Mouse (Mus musculus) embryonic fibroblast, embryonic 13.5 days (primary cell): Measurements from ENCODE around the gene Ttc39a. TPM values are rescaled to one million over a fixed set of nuclear protein-coding genes. Genes with fewer than 3 reads are reported as not detected.

Experiments used
- H3K27ac ChIP-seq: 2 replicates; pipeline ENCODE4 v1.5.1; 2012; ENCODE audit warnings: low read length, control low read depth, inconsistent platforms; ENCODE audit not compliant: insufficient read depth
- H3K4me1 ChIP-seq: 2 replicates; pipeline ENCODE4 v1.6.1; 2011; ENCODE audit warnings: low read length; ENCODE audit not compliant: control insufficient read depth, insufficient read depth
- H3K4me3 ChIP-seq: 2 replicates; pipeline ENCODE4 v1.5.1; 2011; ENCODE audit warnings: mild to moderate bottlenecking, control low read depth, low read length; ENCODE audit not compliant: insufficient read depth
- CTCF ChIP-seq: IDR thresholded peaks from 2 replicates; pipeline ENCODE4 v1.5.1; 2011; ENCODE audit warnings: mild to moderate bottlenecking, control low read depth, low read length, moderate library complexity, borderline replicate concordance; ENCODE audit not compliant: insufficient read depth
- POLR2A ChIP-seq: IDR thresholded peaks from 2 replicates; pipeline ENCODE4 v1.6.1; 2011; ENCODE audit warnings: low read depth, mild to moderate bottlenecking, control low read depth, low read length, moderate library complexity
- polyA plus RNA-seq: library from polyadenylated mRNA; stranded (reverse); fragments of >200 nt; gene quantifications from 2 replicates; pipeline ENCODE4 v1.2.4, GENCODE M21; 2011; ENCODE audit warnings: low read depth; ENCODE audit not compliant: missing spikeins, insufficient read length

Ttc39a gene
- polyA plus RNA-seq, 1 experiment = 2.7 TPM

DNA sequence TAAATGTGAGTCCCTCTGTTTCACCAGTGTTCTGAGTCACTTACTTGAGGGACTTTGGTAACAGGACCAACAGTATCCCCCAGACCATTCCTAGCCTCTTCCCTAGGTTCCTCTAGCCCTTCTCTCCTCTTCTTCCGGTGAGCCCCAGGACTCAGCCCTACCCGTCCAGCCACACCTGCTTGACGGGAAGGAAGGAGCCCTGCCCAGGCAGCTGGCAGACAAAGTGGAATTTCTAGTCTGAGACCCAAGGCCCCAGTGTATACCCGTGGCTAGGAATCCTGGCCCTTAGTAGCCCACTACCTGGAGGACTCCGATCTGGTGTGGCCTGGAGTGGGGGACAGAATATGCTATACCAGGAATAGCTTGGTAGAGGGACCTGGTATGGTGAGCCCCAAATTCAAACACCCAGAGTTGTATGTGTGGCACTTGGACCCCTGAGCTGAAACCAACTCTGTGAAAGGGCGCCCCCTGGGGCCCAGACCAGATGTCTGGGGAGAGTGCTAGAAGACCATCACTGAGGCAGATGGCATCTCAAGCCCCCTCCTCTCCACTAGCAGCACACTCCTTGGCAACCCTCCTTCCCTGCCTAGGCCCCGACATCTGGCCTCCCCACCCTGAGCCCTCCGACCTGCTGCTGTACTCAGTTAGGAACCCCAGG lies 13.8 kb downstream of the Ttc39a start:
- H3K4me1 ChIP-seq = no peaks in the 10 kb centered on the region
- no peak for TF ChIP-seq POLR2A
- TF ChIP-seq CTCF = no peak
- no peak overlapping the region for H3K27ac ChIP-seq
- no peak overlapping the region for H3K4me3 ChIP-seq

DNA sequence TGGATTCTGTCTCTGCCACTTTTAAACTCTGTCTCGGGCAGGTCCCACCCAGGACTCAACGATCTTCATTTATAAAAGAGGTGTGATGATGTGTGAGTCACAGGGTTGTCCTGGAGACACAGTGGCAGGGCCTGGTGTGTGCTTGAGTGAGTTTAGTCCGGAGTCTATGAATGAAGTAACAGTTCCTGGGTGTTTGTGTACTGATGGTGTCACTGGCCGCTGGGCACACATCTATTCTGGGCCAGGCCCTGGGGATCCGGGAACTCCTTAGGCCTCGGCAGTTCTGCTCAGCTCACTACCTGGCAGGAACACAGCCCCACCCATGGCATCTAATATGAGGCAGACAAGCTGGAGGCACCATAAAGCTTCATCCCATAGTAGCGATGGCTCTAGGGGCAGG lies 15.2 kb downstream of the Ttc39a start:
- TF ChIP-seq POLR2A (no peak), CTCF (no peak)
- H3K4me3 ChIP-seq = no peak overlapping the region
- H3K4me1 ChIP-seq = no peaks in the 10 kb centered on the region
- no peak overlapping the region for H3K27ac ChIP-seq

DNA sequence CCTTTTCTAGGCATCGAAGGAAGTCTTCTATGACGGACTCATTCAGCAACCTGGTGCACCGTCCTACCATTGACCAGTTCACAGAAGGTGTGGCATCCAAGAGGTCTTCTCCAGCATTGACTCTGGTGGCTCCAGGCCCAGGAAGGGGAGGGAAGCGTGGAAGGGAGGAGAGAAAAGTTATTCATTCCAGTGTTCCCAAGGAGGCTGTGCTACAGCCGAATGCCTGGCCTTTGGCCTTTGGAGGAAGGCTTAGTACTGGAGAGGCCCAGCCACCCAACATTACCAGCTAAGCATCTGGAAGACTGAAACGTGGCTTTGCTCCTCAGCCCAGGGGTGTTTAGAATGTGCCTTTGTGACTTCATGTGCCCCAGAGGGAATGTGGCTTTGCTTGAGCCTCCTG lies 16.0 kb downstream of the Ttc39a start:
- no peak overlapping the region for H3K4me3 ChIP-seq
- TF ChIP-seq POLR2A (no peak), CTCF (no peak)
- no peaks in the 10 kb centered on the region for H3K4me1 ChIP-seq
- H3K27ac ChIP-seq = no peak overlapping the region

DNA sequence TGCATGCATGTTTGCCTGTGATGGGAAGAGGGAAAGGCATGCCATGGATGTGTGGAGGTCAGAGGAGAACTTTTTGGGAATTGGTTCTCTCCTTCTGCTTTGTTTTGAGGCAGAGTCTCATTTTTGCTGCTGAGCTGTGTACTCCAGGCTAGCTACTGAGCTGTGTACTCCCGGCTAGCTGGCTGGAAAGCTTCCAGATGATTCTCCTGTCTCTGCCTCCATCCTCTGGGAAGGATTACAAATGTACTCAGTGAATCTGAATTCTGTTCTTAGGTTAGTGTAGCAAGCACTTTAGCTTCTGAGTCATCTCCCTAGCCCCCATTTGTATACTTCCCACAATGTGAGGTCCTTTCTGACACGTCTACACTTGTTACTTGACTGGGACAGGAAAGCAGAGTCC lies 17.0 kb downstream of the Ttc39a start:
- TF ChIP-seq CTCF (no peak), POLR2A (no peak)
- Histone ChIP-seq H3K27ac (no peak overlapping the region), H3K4me1 (no peaks in the 10 kb centered on the region)

DNA sequence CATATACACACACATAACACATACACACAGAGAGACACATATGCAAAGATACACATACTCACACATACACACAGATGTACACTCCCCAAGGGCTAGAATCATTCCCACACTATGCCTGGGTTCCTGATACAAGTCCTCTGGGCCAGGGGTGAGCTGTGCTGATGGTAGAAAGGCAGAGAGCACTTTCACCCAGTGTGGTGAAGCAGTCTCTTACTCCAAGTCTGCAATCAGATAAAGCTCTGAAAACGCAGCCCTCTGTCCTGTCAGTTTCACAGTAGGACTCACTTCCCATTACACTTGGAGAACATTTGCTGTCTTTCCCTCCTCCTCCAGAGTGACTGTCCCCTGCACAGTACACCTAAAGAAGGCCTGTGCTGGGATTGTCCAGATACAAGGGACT lies 20.6 kb downstream of the Ttc39a start:
- TF ChIP-seq CTCF (no peak), POLR2A (no peak)
- H3K4me1 ChIP-seq = no peaks in the 10 kb centered on the region; the same call in 1 of the 2 replicates
- H3K4me3 ChIP-seq = no peak overlapping the region
- no peak overlapping the region for H3K27ac ChIP-seq

More for the DNA sequence above, 17.0 kb downstream of the Ttc39a start:
- no peak overlapping the region for H3K4me3 ChIP-seq

DNA sequence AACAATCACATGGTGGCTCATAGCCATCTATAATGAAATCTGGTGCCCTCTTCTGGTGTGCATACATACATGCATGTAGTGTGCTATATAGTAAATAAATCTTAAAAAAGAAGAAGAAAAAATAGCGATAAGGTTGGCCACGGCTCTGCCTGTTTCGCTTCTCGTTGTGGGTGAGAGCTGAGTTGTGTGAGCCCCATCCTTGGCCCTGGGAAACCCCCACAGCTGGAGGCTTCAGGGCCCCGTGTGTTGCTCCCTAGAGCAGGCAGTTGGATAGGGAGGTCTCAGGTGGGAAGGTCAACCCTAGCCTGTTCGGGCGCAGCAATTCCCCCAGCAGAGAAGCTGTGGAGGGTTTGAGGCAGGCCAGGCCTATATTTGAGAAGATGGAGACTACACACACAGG lies 23.8 kb downstream of the Ttc39a start:
- no peak overlapping the region for H3K27ac ChIP-seq
- no peak for TF ChIP-seq CTCF
- no peak for TF ChIP-seq POLR2A
- H3K4me3 ChIP-seq = no peak overlapping the region
- H3K4me1 ChIP-seq = peaks cover 6% of the 10 kb centered on the region; the same call in 1 of the 2 replicates

DNA sequence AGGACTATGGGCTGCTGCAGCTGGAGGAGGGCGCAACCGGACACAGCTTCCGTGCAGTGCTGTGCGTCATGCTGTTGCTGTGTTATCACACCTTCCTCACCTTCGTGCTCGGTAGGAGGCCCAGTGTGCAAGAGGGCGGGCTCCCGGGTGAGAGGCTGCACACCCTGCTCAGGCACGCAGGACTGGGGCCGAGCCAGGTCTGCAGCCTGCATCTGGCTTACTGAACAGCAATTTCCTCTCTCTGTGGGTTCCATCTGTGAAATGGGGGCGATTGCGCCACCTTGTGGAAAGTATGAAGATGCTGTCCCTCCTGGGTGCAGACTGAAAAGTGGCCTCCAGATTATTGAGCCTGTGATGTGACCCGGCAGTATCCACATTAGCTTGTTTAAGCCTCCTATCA lies 24.4 kb downstream of the Ttc39a start:
- no peak overlapping the region for H3K27ac ChIP-seq

DNA sequence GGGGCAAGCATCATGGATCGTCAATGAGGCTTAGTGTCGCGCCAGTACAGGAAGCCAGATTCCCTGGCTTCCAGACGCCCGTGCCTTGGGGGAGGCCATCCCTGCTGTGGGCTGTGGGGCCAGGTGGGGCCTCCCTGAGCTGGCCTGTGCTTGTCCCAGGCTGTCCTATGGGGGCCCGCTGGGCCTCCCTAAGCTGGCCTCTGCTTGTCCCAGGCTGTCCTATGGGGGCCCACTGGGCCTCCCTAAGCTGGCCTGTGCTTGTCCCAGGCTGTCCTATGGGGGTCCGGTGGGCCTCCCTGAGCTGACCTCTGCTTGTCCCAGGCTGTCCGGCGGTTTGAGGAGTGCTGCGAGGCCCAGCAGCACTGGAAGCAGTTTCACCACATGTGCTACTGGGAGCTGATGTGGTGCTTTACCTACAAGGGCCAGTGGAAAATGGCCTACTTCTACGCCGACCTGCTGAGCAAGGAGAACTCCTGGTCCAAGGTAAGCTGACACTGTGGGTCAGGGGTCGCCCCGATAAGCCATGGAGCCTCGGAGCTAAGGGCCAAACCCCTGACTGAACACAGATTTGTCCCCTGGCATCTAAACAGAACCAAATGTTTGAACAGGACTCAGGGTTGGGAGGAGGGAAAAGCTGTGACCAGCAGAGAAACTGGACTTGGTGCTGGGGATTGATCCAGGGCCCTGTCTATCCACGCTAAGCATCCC lies 26.4 kb downstream of the Ttc39a start:
- Histone ChIP-seq H3K4me1 (peaks cover 6% of the 10 kb centered on the region; the same call in 1 of the 2 replicates), H3K27ac (no peak overlapping the region), H3K4me3 (no peak overlapping the region)
- TF ChIP-seq POLR2A = no peak
- TF ChIP-seq CTCF = no peak

More for the DNA sequence above, 24.4 kb downstream of the Ttc39a start:
- Histone ChIP-seq H3K4me1 (peaks cover 6% of the 10 kb centered on the region; the same call in 1 of the 2 replicates), H3K4me3 (no peak overlapping the region)
- TF ChIP-seq POLR2A (no peak), CTCF (0 out of 2 replicates have a peak, but pooled peaks have one; percentile 7)

DNA sequence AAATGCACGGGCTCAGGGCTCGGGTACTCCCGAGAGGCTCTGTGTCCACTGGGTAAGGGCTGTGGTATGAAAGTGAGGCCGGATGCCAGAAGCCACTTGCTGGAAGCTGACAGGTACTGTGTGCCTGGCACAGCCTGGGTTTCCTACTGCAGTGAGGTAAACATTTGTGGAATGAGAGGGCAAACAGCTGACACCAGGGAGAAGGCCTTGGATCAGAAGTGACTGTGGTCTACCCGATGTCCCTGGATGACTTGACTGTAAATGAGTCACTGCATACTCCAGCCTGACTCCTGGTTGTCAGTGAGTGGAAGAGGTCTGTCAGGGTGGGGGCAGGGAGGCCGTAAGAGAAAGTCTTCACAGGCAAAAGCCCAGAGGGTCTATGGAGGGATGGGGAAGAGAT lies 27.2 kb downstream of the Ttc39a start:
- peaks cover 6% of the 10 kb centered on the region; the same call in 1 of the 2 replicates for H3K4me1 ChIP-seq
- TF ChIP-seq CTCF (no peak), POLR2A (no peak)
- H3K27ac ChIP-seq = no peak overlapping the region
- no peak overlapping the region for H3K4me3 ChIP-seq

DNA sequence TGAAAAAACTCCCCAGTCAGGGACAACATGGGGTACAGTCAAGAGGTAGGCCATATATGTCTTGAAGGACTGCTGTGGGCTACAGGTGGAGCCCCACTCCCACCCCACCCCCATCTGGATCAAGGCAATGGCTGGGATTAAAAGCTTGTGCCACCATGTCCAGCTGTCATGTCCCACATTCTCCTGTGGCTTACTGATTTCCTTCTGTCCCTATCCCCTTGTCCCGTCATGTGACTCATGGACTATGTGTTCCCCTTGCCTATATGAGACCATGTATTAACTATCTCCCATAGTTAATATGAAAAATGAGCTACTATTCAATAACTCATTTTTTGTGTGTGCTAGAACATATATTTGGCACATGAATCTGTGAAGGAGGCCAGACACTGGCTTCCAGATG lies 27.8 kb downstream of the Ttc39a start:
- no peak for TF ChIP-seq CTCF
- no peak for TF ChIP-seq POLR2A
- no peak overlapping the region for H3K4me3 ChIP-seq
- H3K27ac ChIP-seq = no peak overlapping the region
- peaks cover 9% of the 10 kb centered on the region; the same call in 1 of the 2 replicates for H3K4me1 ChIP-seq
